Comparison of ENCODE assay signal across 26 mouse cellular contexts in the genomic region with DNA sequence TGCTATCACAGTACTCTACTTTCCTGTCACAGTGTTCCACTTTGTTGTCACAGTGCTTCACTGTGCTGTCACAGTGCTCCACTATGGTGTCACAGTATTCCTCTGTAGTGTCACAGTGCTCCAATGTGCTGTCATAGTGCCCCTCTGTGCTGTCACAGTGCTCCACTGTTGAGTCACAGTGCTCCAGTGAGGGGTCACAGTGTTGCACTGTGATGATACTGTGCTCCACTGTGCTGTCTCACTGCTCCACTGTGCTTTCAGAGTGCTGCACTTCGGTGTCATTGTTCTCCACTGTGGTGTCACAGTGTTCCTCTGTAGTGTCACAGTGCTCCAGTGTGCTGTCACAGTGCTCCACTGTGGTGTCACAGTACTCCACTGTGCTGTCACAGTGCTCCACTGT.
A peak's percentile ranks its signal among the peaks of the same experiment; 100 is the strongest.
DNase-seq lines count a peak whose midpoint lies in the region; ATAC-seq and TF ChIP-seq lines count a peak whose summit lies in the region.
"Had no signal": no experiment of that assay in that cellular context is flagged by ENCODE, and none has a peak within 500 bp of the region (broad histone marks: within the 10 kb centered on the region; RNA-seq: fewer than 3 reads in every experiment).

No protein-coding gene starts in this region.

- H3K4me1 ChIP-seq in heart, embryonic 10.5 days, result no peaks in the 10 kb centered on the region
- H3K4me1 ChIP-seq in heart, embryonic 12.5 days (replicated peaks), result no peaks in the 10 kb centered on the region
- H3K4me1 ChIP-seq in liver, postnatal 0 days (ENCODE audit: insufficient read depth), result no peaks in the 10 kb centered on the region
- H3K4me1 ChIP-seq in neural tube, embryonic 15.5 days, result no peaks in the 10 kb centered on the region
- no peaks in the 10 kb centered on the region for H3K4me1 ChIP-seq in forebrain, embryonic 13.5 days
- H3K4me1 ChIP-seq: embryonic facial prominence, embryonic 10.5 days; embryonic facial prominence, embryonic 15.5 days; forebrain, embryonic 12.5 days; hindbrain, embryonic 10.5 days; liver, embryonic 15.5 days; lung, embryonic 15.5 days had no signal

- H3K27me3 ChIP-seq in heart, embryonic 10.5 days (ENCODE audit: insufficient read depth, poor library complexity, severe bottlenecking), result no peaks in the 10 kb centered on the region
- H3K27me3 ChIP-seq in heart, embryonic 12.5 days (replicated peaks), result no peaks in the 10 kb centered on the region
- no peaks in the 10 kb centered on the region for H3K27me3 ChIP-seq in liver, postnatal 0 days (ENCODE audit: insufficient read depth, low read length)
- H3K27me3 ChIP-seq in neural tube, embryonic 15.5 days (replicated peaks), result no peaks in the 10 kb centered on the region
- H3K27me3 ChIP-seq in forebrain, embryonic 13.5 days, result no peaks in the 10 kb centered on the region
- H3K27me3 ChIP-seq: embryonic facial prominence, embryonic 15.5 days; forebrain, embryonic 12.5 days; liver, embryonic 15.5 days; lung, embryonic 15.5 days; Patski had no signal

- DNase-seq in heart, embryonic 10.5 days (ENCODE audit: low spot score), result peak; percentile 63
- peak; percentile 1 for DNase-seq in liver
- DNase-seq in liver, postnatal 0 days, result no peak
- peak; percentile 9 for DNase-seq in neural tube, embryonic 10.5 days (ENCODE audit: extremely low spot score, low spot score)
- DNase-seq in naive thymus-derived CD4-positive, alpha-beta T cell, adult 2 months (ENCODE audit: low read depth), result peak; percentile 31
- DNase-seq: adrenal gland, postnatal 10 days; cerebellum, adult 8-10 months; cerebellum, postnatal 25 days; gastrocnemius, postnatal 10 days; heart, postnatal 10 days; kidney, postnatal 25 days; midbrain, embryonic 14.5 days; retina, postnatal 1 day had no signal

- H3K9ac ChIP-seq in heart, embryonic 12.5 days, result no peak overlapping the region
- no peak overlapping the region for H3K9ac ChIP-seq in liver, postnatal 0 days (replicated peaks)
- no peak overlapping the region for H3K9ac ChIP-seq in neural tube, embryonic 15.5 days (replicated peaks)
- no peak overlapping the region for H3K9ac ChIP-seq in forebrain, embryonic 13.5 days
- H3K9ac ChIP-seq: embryonic facial prominence, embryonic 15.5 days; forebrain, embryonic 12.5 days; liver, embryonic 15.5 days; lung, embryonic 15.5 days had no signal

- no peak overlapping the region for H3K4me3 ChIP-seq in heart, embryonic 10.5 days
- no peak overlapping the region for H3K4me3 ChIP-seq in heart, embryonic 12.5 days
- no peak overlapping the region for H3K4me3 ChIP-seq in liver, postnatal 0 days (ENCODE audit: low read depth, low read length)
- H3K4me3 ChIP-seq in neural tube, embryonic 15.5 days (replicated peaks), result no peak overlapping the region
- no peak overlapping the region for H3K4me3 ChIP-seq in forebrain, embryonic 13.5 days
- H3K4me3 ChIP-seq: embryonic facial prominence, embryonic 10.5 days; embryonic facial prominence, embryonic 15.5 days; forebrain, embryonic 12.5 days; hindbrain, embryonic 10.5 days; liver, embryonic 15.5 days; lung, embryonic 15.5 days had no signal

- H3K36me3 ChIP-seq in heart, embryonic 10.5 days, result no peaks in the 10 kb centered on the region
- H3K36me3 ChIP-seq in heart, embryonic 12.5 days, result no peaks in the 10 kb centered on the region
- H3K36me3 ChIP-seq in liver, postnatal 0 days (replicated peaks; ENCODE audit: insufficient read depth, low read length), result no peaks in the 10 kb centered on the region
- H3K36me3 ChIP-seq in neural tube, embryonic 15.5 days, result no peaks in the 10 kb centered on the region
- H3K36me3 ChIP-seq in forebrain, embryonic 13.5 days (ENCODE audit: poor library complexity, severe bottlenecking), result no peaks in the 10 kb centered on the region
- H3K36me3 ChIP-seq: embryonic facial prominence, embryonic 10.5 days; embryonic facial prominence, embryonic 15.5 days; forebrain, embryonic 12.5 days; hindbrain, embryonic 10.5 days; liver, embryonic 15.5 days; lung, embryonic 15.5 days had no signal

- no peak for TF ChIP-seq CTCF in liver, postnatal 0 days (IDR thresholded peaks at IDR 0.05; ENCODE audit: low read depth)

- no peaks in the 10 kb centered on the region for H3K9me3 ChIP-seq in heart, embryonic 10.5 days
- peaks cover 7% of the 10 kb centered on the region; the same call in 1 of the 2 replicates for H3K9me3 ChIP-seq in heart, embryonic 12.5 days (replicated peaks)
- no peaks in the 10 kb centered on the region for H3K9me3 ChIP-seq in liver, postnatal 0 days (ENCODE audit: low read length)
- no peaks in the 10 kb centered on the region for H3K9me3 ChIP-seq in neural tube, embryonic 15.5 days (replicated peaks)
- H3K9me3 ChIP-seq in forebrain, embryonic 13.5 days (replicated peaks), result no peaks in the 10 kb centered on the region
- H3K9me3 ChIP-seq: embryonic facial prominence, embryonic 10.5 days; embryonic facial prominence, embryonic 15.5 days; forebrain, embryonic 12.5 days; hindbrain, embryonic 10.5 days; liver, embryonic 15.5 days; lung, embryonic 15.5 days had no signal

- WGBS in heart, embryonic 10.5 days, result 50% methylated on average over 1 of the region's 1 CpGs
- 76% methylated on average over 1 of the region's 1 CpGs for WGBS in heart, embryonic 12.5 days
- WGBS in liver, postnatal 0 days (ENCODE audit: insufficient replicate concordance), result 71% methylated on average over 1 of the region's 1 CpGs
- 74% methylated on average over 1 of the region's 1 CpGs for WGBS in neural tube, embryonic 15.5 days
- 77% methylated on average over 1 of the region's 1 CpGs for WGBS in forebrain, embryonic 13.5 days

- ATAC-seq in heart, embryonic 12.5 days (ENCODE audit: insufficient number of reproducible peaks, low FRiP score), result no peak
- no peak for ATAC-seq in liver, postnatal 0 days
- ATAC-seq in neural tube, embryonic 15.5 days (ENCODE audit: low FRiP score), result no peak
- ATAC-seq in forebrain, embryonic 13.5 days, result no peak
- ATAC-seq: hindbrain, postnatal 0 days; intestine, postnatal 0 days; Patski had no signal

- H3K27ac ChIP-seq in heart, embryonic 10.5 days, result no peak overlapping the region
- H3K27ac ChIP-seq in heart, embryonic 12.5 days (ENCODE audit: poor library complexity, severe bottlenecking), result no peak overlapping the region
- no peak overlapping the region for H3K27ac ChIP-seq in liver, postnatal 0 days (ENCODE audit: low read depth)
- H3K27ac ChIP-seq in neural tube, embryonic 15.5 days (replicated peaks), result no peak overlapping the region
- H3K27ac ChIP-seq in forebrain, embryonic 13.5 days, result no peak overlapping the region
- H3K27ac ChIP-seq: embryonic facial prominence, embryonic 10.5 days; embryonic facial prominence, embryonic 15.5 days; forebrain, embryonic 12.5 days; hindbrain, embryonic 10.5 days; hindbrain, postnatal 0 days; liver, embryonic 15.5 days; lung, embryonic 15.5 days had no signal

- no peak overlapping the region for H3K4me2 ChIP-seq in heart, embryonic 12.5 days
- H3K4me2 ChIP-seq in liver, postnatal 0 days (ENCODE audit: low read depth, low read length), result no peak overlapping the region
- no peak overlapping the region for H3K4me2 ChIP-seq in neural tube, embryonic 15.5 days
- no peak overlapping the region for H3K4me2 ChIP-seq in forebrain, embryonic 13.5 days
- H3K4me2 ChIP-seq: embryonic facial prominence, embryonic 15.5 days; forebrain, embryonic 12.5 days; heart, embryonic 11.5 days; liver, embryonic 15.5 days; lung, embryonic 15.5 days had no signal

- no peak for TF ChIP-seq EP300 in liver, postnatal 0 days (IDR thresholded peaks at IDR 0.05; ENCODE audit: low read depth)
